Mouse (Mus musculus): ENCODE data around the gene Hjurp.

GRCm38 (mm10) chr1:88220336-88220735, 57.1 kb downstream of the Hjurp start:
- no peak for TF ChIP-seq CTCF (IDR thresholded peaks at IDR 0.05; ENCODE audit: low read depth, low read length)
- TF ChIP-seq TAL1 (conservative IDR thresholded peaks at IDR 0.05; ENCODE audit: low read depth, low read length): no peak
- no peak for TF ChIP-seq POLR2AphosphoS5 (IDR thresholded peaks at IDR 0.05; ENCODE audit: insufficient replicate concordance, low read depth, low read length)
- no peak for TF ChIP-seq GATA1 (IDR thresholded peaks at IDR 0.05; ENCODE audit: borderline replicate concordance, low read length)
- no peak for TF ChIP-seq GATA2 (IDR thresholded peaks at IDR 0.05; ENCODE audit: borderline replicate concordance, low read depth, low read length)
